Mouse (Mus musculus): ENCODE results near the gene Crtc1.

GRCm38 (mm10) chr8:70342007-70342406 is 97.4 kb downstream of the Crtc1 start:
- no peak for TF ChIP-seq CTCF (IDR thresholded peaks at IDR 0.05; ENCODE audit: low read depth)
- TF ChIP-seq EP300 (IDR thresholded peaks at IDR 0.05; ENCODE audit: low read depth), result no peak

Data from liver, embryonic 14.5 days (tissue).